Mouse (Mus musculus) neural tube, embryonic 11.5 days (tissue): ENCODE results near the gene Olfr791. TPM values are rescaled to one million over a fixed set of nuclear protein-coding genes. Genes with fewer than 3 reads are reported as not detected.

ENCODE experiments used
- ATAC-seq: fragments of 200-750 bp; cut with Nextera tagmentation; 2 replicates; pipeline ENCODE4 v1.8.0; 2017; ENCODE audit warnings: moderate number of reproducible peaks, mild to moderate bottlenecking, moderate TSS enrichment, moderate library complexity; ENCODE audit not compliant: insufficient read depth, low FRiP score, low TSS enrichment
- DNase-seq: peaks from one replicate; pipeline ENCODE4 v3.0.0-alpha.2; 2015; ENCODE audit warnings: low spot score
- H3K27ac ChIP-seq: fragments of 300-500 bp; sonication (generic); 2 replicates; pipeline ENCODE4 v1.5.1; 2014; ENCODE audit warnings: low read depth, mild to moderate bottlenecking, low read length
- H3K27me3 ChIP-seq: fragments of 300-500 bp; sonication (generic); 2 replicates; pipeline ENCODE4 v1.6.1; 2014; ENCODE audit warnings: mild to moderate bottlenecking, low read length, mixed read lengths; ENCODE audit not compliant: control insufficient read depth, insufficient read depth
- H3K36me3 ChIP-seq: fragments of 300-500 bp; sonication (generic); 2 replicates; pipeline ENCODE4 v1.6.1; 2014; ENCODE audit warnings: mild to moderate bottlenecking, low read length, moderate library complexity, mixed read lengths; ENCODE audit not compliant: control insufficient read depth, insufficient read depth
- H3K4me1 ChIP-seq: fragments of 300-500 bp; sonication (generic); 2 replicates; pipeline ENCODE4 v1.6.1; 2014; ENCODE audit warnings: low read length, mixed read lengths; ENCODE audit not compliant: control insufficient read depth, insufficient read depth
- H3K4me2 ChIP-seq: fragments of 300-500 bp; sonication (generic); 2 replicates; pipeline ENCODE4 v1.6.1; 2014; ENCODE audit warnings: low read depth, mild to moderate bottlenecking, moderate library complexity
- H3K4me3 ChIP-seq: fragments of 300-500 bp; sonication (generic); 2 replicates; pipeline ENCODE4 v1.5.1; 2014; ENCODE audit warnings: low read depth, low read length
- H3K9ac ChIP-seq: fragments of 300-500 bp; sonication (generic); 2 replicates; pipeline ENCODE4 v1.6.1; 2014; ENCODE audit warnings: mild to moderate bottlenecking, low read length
- H3K9me3 ChIP-seq: fragments of 300-500 bp; sonication (generic); 2 replicates; pipeline ENCODE4 v1.6.1; 2016; ENCODE audit warnings: low read length; ENCODE audit not compliant: control insufficient read depth
- whole genome bisulfite sequencing: fragments of 180-500 bp; shearing (Covaris S2); extraction: QIAGEN DNeasy Blood & Tissue Kit; methylation state at CpG from one replicate; pipeline ENCODE4 v1.1.7; 2014; 5-methylcytosine and 5-hydroxymethylcytosine counted together
- polyA plus RNA-seq: library from polyadenylated mRNA; unstranded; fragments of >200 nt; fragmentation: Nextera tagmentation; extraction: Ambion mirVana; gene quantifications from 2 replicates; pipeline ENCODE4 v1.2.1, GENCODE M21; 2014

The Olfr791 gene
- polyA plus RNA-seq = not detected in 2 replicates

GRCm38 (mm10) chr10:129521492-129521891 lies at the start of gene Olfr791:
TSS of gene Olfr791 (plus strand) at chr10:129521792.
- Histone ChIP-seq H3K27ac (no peak within 1 kb of the TSS), H3K4me3 (no peak within 1 kb of the TSS), H3K9me3 (no peaks in the 10 kb centered on the region), H3K36me3 (no peaks in the 10 kb centered on the region), H3K27me3 (no peaks in the 10 kb centered on the region), H3K4me2 (no peak within 1 kb of the TSS), H3K9ac (no peak within 1 kb of the TSS), H3K4me1 (no peaks in the 10 kb centered on the region)
- no peak for ATAC-seq
- no peak for DNase-seq
- WGBS = 73% methylated on average over 3 of the region's 3 CpGs

DNA sequence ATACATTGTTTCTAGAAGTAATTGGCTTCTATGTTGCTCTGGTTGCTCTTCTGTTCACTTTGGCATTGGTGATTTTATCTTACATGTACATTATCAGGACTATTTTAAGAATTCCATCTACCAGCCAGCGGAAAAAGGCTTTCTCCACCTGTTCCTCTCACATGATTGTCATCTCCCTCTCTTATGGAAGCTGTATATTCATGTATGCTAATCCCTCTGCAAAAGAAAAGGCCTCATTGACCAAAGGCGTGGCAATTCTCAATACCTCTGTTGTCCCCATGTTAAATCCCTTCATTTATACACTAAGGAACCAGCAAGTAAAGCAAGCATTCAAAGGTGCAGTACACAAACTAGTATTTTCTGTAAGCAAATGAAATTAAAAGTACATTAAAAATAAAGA lies 48.3 kb upstream of the Olfr791 start:
- H3K9ac ChIP-seq = no peak overlapping the region
- no peaks in the 10 kb centered on the region for H3K9me3 ChIP-seq
- no peak for DNase-seq
- H3K4me3 ChIP-seq = no peak overlapping the region
- no peaks in the 10 kb centered on the region for H3K27me3 ChIP-seq
- no peak overlapping the region for H3K4me2 ChIP-seq
- ATAC-seq = no peak
- WGBS = 74% methylated on average over 2 of the region's 2 CpGs
- no peaks in the 10 kb centered on the region for H3K4me1 ChIP-seq
- no peak overlapping the region for H3K27ac ChIP-seq
- H3K36me3 ChIP-seq = no peaks in the 10 kb centered on the region

- no peaks in the 10 kb centered on the region for H3K36me3 ChIP-seq
- no peaks in the 10 kb centered on the region for H3K9me3 ChIP-seq
- H3K27me3 ChIP-seq = no peaks in the 10 kb centered on the region
- H3K9ac ChIP-seq = no peak overlapping the region
- ATAC-seq = no peak
- H3K4me1 ChIP-seq = no peaks in the 10 kb centered on the region
- H3K4me3 ChIP-seq = no peak overlapping the region
- H3K27ac ChIP-seq = no peak overlapping the region
- DNase-seq = no peak
- no peak overlapping the region for H3K4me2 ChIP-seq
These were observed 47.9 kb upstream of the Olfr791 start for GRCm38 (mm10) chr10:129473723-129474122.

DNA sequence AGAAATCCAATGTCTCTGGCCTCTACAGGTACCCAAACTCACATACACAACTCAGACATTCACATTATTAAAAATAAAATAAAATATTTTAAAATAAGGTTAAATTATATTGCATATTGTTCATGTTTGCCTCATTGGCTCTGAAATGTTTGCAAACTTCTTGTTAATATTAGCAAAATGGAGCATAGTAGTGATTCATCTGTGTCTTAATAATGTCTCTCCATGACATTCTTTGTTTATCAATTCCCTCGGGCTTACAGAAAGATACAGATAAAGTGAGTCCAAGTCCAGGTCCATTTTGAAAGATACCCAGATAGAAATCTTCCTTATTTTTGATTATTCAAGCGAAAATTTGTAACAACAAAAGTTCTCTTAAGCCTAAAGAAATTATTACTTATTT lies 37.1 kb upstream of the Olfr791 start, which contains the start of gene Olfr789:
Olfr789 (plus strand) TSS at position 301 of the 400 bp plus-strand sequence.
- H3K9ac ChIP-seq = no peak within 1 kb of the TSS
- H3K4me2 ChIP-seq = no peak within 1 kb of the TSS
- no peaks in the 10 kb centered on the region for H3K9me3 ChIP-seq
- no peaks in the 10 kb centered on the region for H3K27me3 ChIP-seq
- H3K36me3 ChIP-seq = no peaks in the 10 kb centered on the region
- ATAC-seq (no peak), DNase-seq (no peak)
- H3K4me1 ChIP-seq = no peaks in the 10 kb centered on the region
- no peak within 1 kb of the TSS for H3K27ac ChIP-seq
- no peak within 1 kb of the TSS for H3K4me3 ChIP-seq
- WGBS = 73% methylated on average over 2 of the region's 2 CpGs

DNA sequence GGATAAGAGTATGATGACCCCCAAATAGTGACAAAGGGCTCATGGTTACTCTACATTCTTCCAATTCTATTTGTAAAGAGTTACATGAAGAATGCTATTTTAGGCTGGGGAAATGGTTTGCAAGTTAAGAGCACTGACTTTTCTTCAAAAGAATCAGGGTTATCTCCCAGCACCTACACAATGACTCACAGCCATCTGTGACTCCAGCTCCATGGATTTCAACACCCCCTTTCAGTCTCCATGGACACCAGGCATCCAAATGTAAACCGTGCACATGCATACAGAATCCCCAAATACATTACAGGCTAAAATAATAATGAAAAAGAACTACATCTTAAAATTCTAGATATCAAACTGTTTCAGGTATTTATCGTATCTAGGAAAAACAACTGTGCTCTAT lies 31.5 kb upstream of the Olfr791 start:
- Histone ChIP-seq H3K9ac (no peak overlapping the region), H3K36me3 (no peaks in the 10 kb centered on the region), H3K27me3 (no peaks in the 10 kb centered on the region), H3K4me2 (no peak overlapping the region), H3K9me3 (no peaks in the 10 kb centered on the region), H3K27ac (no peak overlapping the region), H3K4me3 (no peak overlapping the region), H3K4me1 (no peaks in the 10 kb centered on the region)
- WGBS = 88% methylated on average over 2 of the region's 2 CpGs
- ATAC-seq (no peak), DNase-seq (no peak)

- Histone ChIP-seq H3K4me2 (no peak within 1 kb of the TSS), H3K9me3 (no peaks in the 10 kb centered on the region), H3K36me3 (no peaks in the 10 kb centered on the region), H3K27me3 (no peaks in the 10 kb centered on the region), H3K27ac (no peak within 1 kb of the TSS), H3K9ac (no peak within 1 kb of the TSS), H3K4me1 (no peaks in the 10 kb centered on the region), H3K4me3 (no peak within 1 kb of the TSS)
- ATAC-seq (0 out of 2 replicates have a peak, but pooled peaks have one; percentile 35), DNase-seq (no peak)
These were observed 23.4 kb upstream of the Olfr791 start, which contains the start of gene Olfr790 for GRCm38 (mm10) chr10:129498192-129498591. TSS of gene Olfr790 (plus strand) at chr10:129498492.

DNA sequence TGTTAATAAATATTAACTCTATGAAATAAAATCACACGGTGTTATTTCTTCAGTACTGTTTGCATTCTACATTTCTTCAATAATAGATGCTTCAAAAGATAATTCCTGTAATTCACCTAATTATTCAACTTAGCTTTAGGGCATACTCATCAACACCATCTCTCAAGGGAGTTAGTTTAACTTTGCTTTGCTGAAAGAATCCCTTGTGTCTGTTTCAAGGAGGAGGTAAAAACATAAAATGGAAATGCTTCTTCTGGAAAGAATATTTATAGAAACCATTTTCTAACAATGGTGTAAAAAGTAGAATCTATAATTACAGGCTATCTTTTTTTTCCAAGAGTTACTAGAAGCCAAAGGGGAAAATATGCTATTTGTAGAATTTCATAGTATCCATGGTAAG lies 17.3 kb downstream of the Olfr791 start, which contains the start of gene Olfr792:
Olfr792 (plus strand) TSS at position 301 of the 400 bp plus-strand sequence.
- no peak for DNase-seq
- Histone ChIP-seq H3K9ac (no peak within 1 kb of the TSS), H3K4me1 (no peaks in the 10 kb centered on the region), H3K4me2 (no peak within 1 kb of the TSS), H3K27ac (no peak within 1 kb of the TSS), H3K27me3 (no peaks in the 10 kb centered on the region), H3K9me3 (no peaks in the 10 kb centered on the region), H3K36me3 (no peaks in the 10 kb centered on the region), H3K4me3 (no peak within 1 kb of the TSS)
- ATAC-seq = no peak
- 88% methylated on average over 1 of the region's 1 CpGs for WGBS

DNA sequence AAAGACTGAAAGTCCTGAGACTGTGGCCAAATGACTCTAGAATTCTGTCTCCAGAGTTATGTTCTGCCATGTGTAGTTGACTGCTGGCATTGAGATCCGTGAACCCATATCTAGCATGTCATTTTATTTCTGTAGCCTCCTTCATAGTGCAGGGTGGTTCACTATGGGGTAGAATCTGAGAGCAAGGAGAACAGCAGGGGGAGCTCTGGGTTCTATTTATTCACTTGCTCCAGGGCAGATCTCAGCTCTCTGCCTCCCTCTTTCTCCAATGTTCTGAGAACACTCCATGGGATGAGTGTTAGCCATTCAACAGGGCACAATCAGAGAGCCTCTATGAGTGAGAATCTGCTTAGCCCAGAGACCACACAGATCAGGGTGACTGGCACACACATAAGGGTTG lies 27.8 kb downstream of the Olfr791 start:
- Histone ChIP-seq H3K36me3 (no peaks in the 10 kb centered on the region), H3K9ac (no peak overlapping the region), H3K27me3 (no peaks in the 10 kb centered on the region), H3K4me3 (no peak overlapping the region), H3K4me1 (no peaks in the 10 kb centered on the region), H3K27ac (no peak overlapping the region), H3K9me3 (no peaks in the 10 kb centered on the region), H3K4me2 (no peak overlapping the region)
- 50% methylated on average over 1 of the region's 1 CpGs for WGBS
- ATAC-seq (peak; percentile 48; the same call in 1 of the 2 replicates), DNase-seq (peak; percentile 10)

DNA sequence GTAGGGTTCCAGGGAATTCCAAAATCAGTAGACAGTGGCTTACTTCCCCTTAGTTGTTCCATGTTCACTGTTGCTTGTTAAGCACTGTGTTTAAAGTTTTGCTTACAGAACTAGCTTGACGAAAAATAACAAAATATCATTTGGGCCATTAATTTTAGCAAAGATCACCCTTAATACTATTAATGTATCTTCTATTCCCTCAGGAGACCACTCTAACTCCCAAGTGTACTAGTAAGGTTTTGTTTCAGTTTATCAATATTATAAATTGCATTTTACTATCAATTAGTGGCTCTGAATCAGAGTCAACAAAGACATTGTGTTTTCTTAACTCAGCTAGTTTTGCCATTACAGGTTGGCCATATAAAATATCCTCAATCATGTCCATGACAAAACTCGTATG lies 45.8 kb downstream of the Olfr791 start, which contains the start of gene Olfr794:
Olfr794 (plus strand) TSS at position 301 of the 400 bp plus-strand sequence.
- WGBS = 85% methylated on average over 2 of the region's 2 CpGs
- DNase-seq = no peak
- no peaks in the 10 kb centered on the region for H3K4me1 ChIP-seq
- no peak within 1 kb of the TSS for H3K9ac ChIP-seq
- H3K9me3 ChIP-seq = no peaks in the 10 kb centered on the region
- H3K4me2 ChIP-seq = no peak within 1 kb of the TSS
- no peak within 1 kb of the TSS for H3K4me3 ChIP-seq
- no peaks in the 10 kb centered on the region for H3K36me3 ChIP-seq
- ATAC-seq = no peak
- no peak within 1 kb of the TSS for H3K27ac ChIP-seq
- no peaks in the 10 kb centered on the region for H3K27me3 ChIP-seq
